Mouse (Mus musculus): ENCODE data around the gene Trim38. TPM values are rescaled to one million over a fixed set of nuclear protein-coding genes. Genes with fewer than 3 reads are reported as not detected.
"Not testable (repeated sequence)": the region's sequence is repeated elsewhere in the genome, so short reads cannot be mapped to it uniquely, and the experiment has no call there.

The Trim38 gene
- polyA plus RNA-seq, 1 experiment from 2014 or later, result not detected

GRCm38 (mm10) chr13:23759251-23759771 lies 10.4 kb upstream of the Trim38 start:
- WGBS, result 60% methylated on average over 3 of the region's 3 CpGs
- H3K27me3 ChIP-seq, result no peaks in the 10 kb centered on the region
- no peak overlapping the region for H3K9ac ChIP-seq
- ATAC-seq (ENCODE audit: low FRiP score), result no peak
- peaks cover 31% of the 10 kb centered on the region for H3K4me1 ChIP-seq (replicated peaks)
- no peaks in the 10 kb centered on the region for H3K9me3 ChIP-seq
- no peak overlapping the region for H3K27ac ChIP-seq
- H3K36me3 ChIP-seq, result no peaks in the 10 kb centered on the region
- no peak overlapping the region for H3K4me2 ChIP-seq
- no peak overlapping the region for H3K4me3 ChIP-seq

DNA sequence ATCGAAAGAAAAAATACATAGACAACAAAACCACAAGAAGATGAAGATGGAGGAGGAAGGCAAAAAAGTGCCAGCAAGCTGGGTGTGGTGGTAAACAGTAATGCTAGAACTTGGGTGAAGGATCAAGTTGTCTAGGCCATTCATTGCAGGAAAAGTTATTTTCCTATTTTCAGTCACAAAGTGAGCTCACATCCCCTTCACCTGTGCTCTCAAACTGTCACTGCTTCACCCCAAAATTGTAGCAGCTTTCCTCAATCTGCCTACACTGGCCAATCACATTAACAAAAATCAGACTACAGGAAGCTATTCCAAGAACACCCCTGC lies 9.8 kb upstream of the Trim38 start:
- 67% methylated on average over 1 of the region's 1 CpGs for WGBS
- H3K9ac ChIP-seq, result no peak overlapping the region
- H3K4me2 ChIP-seq, result peak overlapping the region; percentile 94
- H3K9me3 ChIP-seq, result no peaks in the 10 kb centered on the region
- H3K27ac ChIP-seq, result no peak overlapping the region; the same call in 1 of the 2 replicates
- H3K4me3 ChIP-seq, result peak overlapping the region; percentile 53; the same call in 1 of the 2 replicates
- no peaks in the 10 kb centered on the region for H3K27me3 ChIP-seq
- H3K4me1 ChIP-seq (replicated peaks), result peaks cover 33% of the 10 kb centered on the region
- no peak for ATAC-seq (ENCODE audit: low FRiP score)
- no peaks in the 10 kb centered on the region for H3K36me3 ChIP-seq

DNA sequence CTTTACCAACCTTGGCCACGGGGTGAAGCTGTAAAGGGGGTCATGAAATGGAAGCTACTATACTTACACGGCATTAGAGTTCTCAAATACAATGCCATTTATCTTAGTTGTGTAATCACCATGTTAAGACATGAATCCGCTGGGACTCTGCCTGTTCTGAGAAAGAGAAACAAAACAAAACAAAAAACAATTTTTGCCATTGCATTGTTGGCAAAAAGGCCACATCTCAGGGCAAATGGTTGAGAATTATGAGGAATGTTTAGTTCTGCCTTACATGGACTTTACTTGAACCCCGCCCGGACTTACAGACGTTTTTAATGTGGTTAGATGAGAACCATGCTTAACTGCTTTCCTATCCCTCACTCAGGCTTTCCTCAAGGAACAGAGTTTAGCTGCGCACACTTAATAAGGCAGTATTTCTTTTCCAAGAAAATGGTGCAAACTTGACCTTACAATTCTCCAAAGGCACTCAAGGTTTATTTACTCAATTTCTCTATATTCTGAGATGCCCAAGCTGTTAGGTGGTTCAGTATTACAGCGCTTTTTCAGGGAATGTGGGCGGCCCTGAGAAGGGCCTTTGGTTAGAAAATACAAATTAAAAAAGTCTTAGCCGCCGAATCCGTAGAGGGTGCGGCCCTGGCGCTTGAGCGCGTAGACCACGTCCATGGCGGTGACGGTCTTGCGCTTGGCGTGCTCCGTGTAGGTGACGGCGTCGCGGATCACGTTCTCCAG lies 9.3 kb upstream of the Trim38 start:
- 2% methylated on average over 22 of the region's 27 CpGs for WGBS
- peak; percentile 33; the same call in 1 of the 2 replicates for ATAC-seq (ENCODE audit: low FRiP score)
- H3K27me3 ChIP-seq, result no peaks in the 10 kb centered on the region
- H3K9me3 ChIP-seq, result no peaks in the 10 kb centered on the region
- H3K4me2 ChIP-seq, result peak overlapping the region; percentile 94
- H3K27ac ChIP-seq, result peak overlapping the region; percentile 89
- H3K4me1 ChIP-seq (replicated peaks), result peaks cover 33% of the 10 kb centered on the region
- peak overlapping the region; percentile 53 for H3K4me3 ChIP-seq
- H3K36me3 ChIP-seq, result no peaks in the 10 kb centered on the region
- H3K9ac ChIP-seq, result peak overlapping the region; percentile 71

DNA sequence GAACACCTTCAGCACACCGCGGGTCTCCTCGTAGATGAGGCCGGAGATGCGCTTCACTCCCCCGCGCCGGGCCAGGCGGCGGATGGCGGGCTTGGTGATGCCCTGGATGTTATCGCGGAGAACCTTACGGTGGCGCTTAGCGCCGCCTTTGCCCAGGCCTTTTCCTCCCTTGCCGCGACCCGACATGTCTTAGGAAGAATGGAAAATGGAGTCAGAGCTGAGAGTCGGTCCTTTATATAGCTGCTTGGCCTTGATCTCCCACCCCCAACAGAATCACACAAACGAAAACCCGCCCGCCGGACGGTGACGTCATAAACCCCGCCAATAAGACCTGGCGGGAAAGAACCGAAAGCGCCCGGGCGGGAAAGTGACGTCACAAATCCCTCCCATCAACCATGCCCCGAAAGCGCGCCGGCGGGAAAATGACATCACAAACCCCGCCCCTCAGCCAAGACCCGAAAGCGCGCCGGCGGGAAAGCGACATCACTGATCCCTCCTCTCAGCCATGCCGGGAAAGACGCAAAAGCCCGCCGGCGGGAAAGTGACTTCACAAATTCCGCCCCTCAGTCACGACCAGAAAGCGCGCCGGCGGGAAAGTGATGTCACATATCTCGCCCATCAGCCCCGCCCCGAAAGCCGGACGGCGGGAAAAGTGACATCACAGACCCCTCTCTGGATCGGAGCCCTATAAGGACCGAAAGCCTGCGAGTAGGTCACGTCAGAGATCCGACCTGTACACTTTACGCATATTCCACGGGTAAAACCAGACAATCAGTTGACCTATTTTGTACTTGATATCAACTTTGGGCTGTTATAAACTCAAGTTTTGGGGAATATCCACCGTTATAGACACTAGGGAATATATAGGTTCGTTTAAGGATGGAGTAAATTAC lies 8.5 kb upstream of the Trim38 start, which contains the start of gene Hist1h4a:
TSS of gene Hist1h4a (minus strand) at position 259 of the 893 bp plus-strand sequence.
- WGBS, result 0% methylated on average over 69 of the region's 72 CpGs
- Histone ChIP-seq H3K27ac (peak within 1 kb of the TSS; percentile 89), H3K4me3 (peak within 1 kb of the TSS; percentile 53), H3K9me3 (no peaks in the 10 kb centered on the region), H3K4me2 (peak within 1 kb of the TSS; percentile 94), H3K27me3 (no peaks in the 10 kb centered on the region), H3K9ac (peak within 1 kb of the TSS; percentile 71), H3K36me3 (no peaks in the 10 kb centered on the region), H3K4me1 (replicated peaks) (peaks cover 33% of the 10 kb centered on the region)
- peak; percentile 84 for ATAC-seq (ENCODE audit: low FRiP score)

DNA sequence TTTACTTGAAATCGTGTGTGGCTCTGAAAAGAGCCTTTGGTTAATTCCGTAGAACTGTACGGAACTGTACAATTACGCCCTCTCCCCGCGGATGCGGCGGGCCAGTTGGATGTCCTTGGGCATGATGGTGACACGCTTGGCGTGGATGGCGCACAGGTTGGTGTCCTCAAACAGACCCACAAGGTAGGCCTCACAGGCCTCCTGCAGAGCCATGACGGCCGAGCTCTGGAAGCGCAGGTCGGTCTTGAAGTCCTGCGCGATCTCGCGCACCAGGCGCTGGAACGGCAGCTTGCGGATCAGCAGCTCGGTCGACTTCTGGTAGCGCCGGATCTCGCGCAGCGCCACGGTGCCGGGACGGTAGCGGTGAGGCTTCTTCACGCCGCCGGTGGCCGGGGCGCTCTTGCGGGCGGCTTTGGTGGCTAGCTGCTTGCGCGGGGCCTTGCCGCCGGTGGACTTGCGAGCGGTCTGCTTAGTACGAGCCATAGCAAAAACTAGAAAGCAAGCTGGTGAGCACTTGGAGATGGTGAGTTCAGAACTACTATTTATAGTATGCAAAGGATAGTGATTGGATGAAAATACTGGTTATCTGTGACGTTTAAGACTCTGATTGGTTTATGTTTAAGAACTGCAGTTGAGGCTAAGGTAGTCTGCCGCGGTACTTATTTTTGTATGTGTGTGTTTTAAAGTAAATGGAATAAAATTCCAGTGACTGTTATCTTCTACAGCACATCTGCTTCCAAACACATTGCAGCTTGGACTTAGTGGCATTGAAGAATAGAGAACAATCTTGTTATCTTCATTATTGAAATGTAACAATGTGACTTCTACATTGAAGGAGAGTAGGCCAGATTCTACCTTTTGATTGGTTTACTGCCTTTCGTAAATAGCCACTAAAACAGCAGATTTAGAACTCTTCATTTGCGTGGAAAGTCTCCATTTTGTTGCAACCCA lies 7.6 kb upstream of the Trim38 start, which contains the start of gene Hist1h3a:
TSS of gene Hist1h3a (minus strand) at position 516 of the 951 bp plus-strand sequence.
- not testable (repeated sequence) for H3K36me3 ChIP-seq, H3K9me3 ChIP-seq, H3K27me3 ChIP-seq
- Histone ChIP-seq H3K4me3 (peak within 1 kb of the TSS; percentile 53), H3K4me2 (peak within 1 kb of the TSS; percentile 94), H3K4me1 (replicated peaks) (peaks cover 33% of the 10 kb centered on the region), H3K9ac (peak within 1 kb of the TSS; percentile 62), H3K27ac (peak within 1 kb of the TSS; percentile 89)
- under 1% methylated on average over 27 of the region's 52 CpGs for WGBS
- ATAC-seq (ENCODE audit: low FRiP score), result peak; percentile 76

GRCm38 (mm10) chr13:23763242-23763585 lies 6.5 kb upstream of the Trim38 start:
- H3K27me3 ChIP-seq, result no peaks in the 10 kb centered on the region
- peak overlapping the region; percentile 94 for H3K4me2 ChIP-seq
- no peaks in the 10 kb centered on the region for H3K9me3 ChIP-seq
- peaks cover 28% of the 10 kb centered on the region for H3K4me1 ChIP-seq (replicated peaks)
- no peaks in the 10 kb centered on the region for H3K36me3 ChIP-seq
- no peak for ATAC-seq (ENCODE audit: low FRiP score)
- H3K27ac ChIP-seq, result peak overlapping the region; percentile 89
- no peak overlapping the region; the same call in 1 of the 2 replicates for H3K9ac ChIP-seq
- peak overlapping the region; percentile 53 for H3K4me3 ChIP-seq
- 0% methylated on average over 10 of the region's 10 CpGs for WGBS

GRCm38 (mm10) chr13:23763586-23764323 lies 6.0 kb upstream of the Trim38 start, which contains the start of gene Hist1h1a:
TSS of gene Hist1h1a (plus strand) at chr13:23763666.
- Histone ChIP-seq H3K36me3 (no peaks in the 10 kb centered on the region), H3K27me3 (no peaks in the 10 kb centered on the region), H3K9ac (peak within 1 kb of the TSS; percentile 79), H3K4me1 (replicated peaks) (peaks cover 28% of the 10 kb centered on the region), H3K4me2 (peak within 1 kb of the TSS; percentile 94), H3K9me3 (no peaks in the 10 kb centered on the region), H3K27ac (peak within 1 kb of the TSS; percentile 89), H3K4me3 (peak within 1 kb of the TSS; percentile 53)
- peak; percentile 69 for ATAC-seq (ENCODE audit: low FRiP score)
- WGBS, result 3% methylated on average over 34 of the region's 34 CpGs

- peak overlapping the region; percentile 89; the same call in 1 of the 2 replicates for H3K27ac ChIP-seq
- H3K9me3 ChIP-seq, result no peaks in the 10 kb centered on the region
- H3K4me3 ChIP-seq, result peak overlapping the region; percentile 53
- peaks cover 28% of the 10 kb centered on the region for H3K4me1 ChIP-seq (replicated peaks)
- no peak for ATAC-seq (ENCODE audit: low FRiP score)
- H3K27me3 ChIP-seq, result no peaks in the 10 kb centered on the region
- H3K4me2 ChIP-seq, result peak overlapping the region; percentile 94
- 36% methylated on average over 12 of the region's 12 CpGs for WGBS
- peak overlapping the region; percentile 79 for H3K9ac ChIP-seq
- no peaks in the 10 kb centered on the region for H3K36me3 ChIP-seq
Observed at GRCm38 (mm10) chr13:23764324-23765171, 5.2 kb upstream of the Trim38 start.

DNA sequence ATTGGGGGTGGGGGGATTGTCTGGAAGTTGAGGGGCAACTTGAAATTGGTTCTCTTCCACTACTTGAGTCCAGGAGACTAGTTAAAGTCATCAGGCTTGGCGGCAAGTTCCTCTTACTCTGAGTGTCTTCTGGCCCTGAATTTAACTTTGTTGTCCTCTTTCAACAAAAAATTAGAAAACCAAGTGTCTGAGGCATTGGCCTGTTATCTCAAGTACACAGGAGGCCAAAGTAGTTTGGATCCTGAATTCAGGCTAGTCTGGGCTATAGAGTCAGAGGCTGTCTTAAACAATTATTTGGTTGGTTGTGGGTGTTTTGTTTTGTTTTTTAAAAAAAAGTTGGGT lies 4.6 kb upstream of the Trim38 start:
- Histone ChIP-seq H3K9me3 (no peaks in the 10 kb centered on the region), H3K9ac (no peak overlapping the region), H3K36me3 (no peaks in the 10 kb centered on the region), H3K27me3 (no peaks in the 10 kb centered on the region), H3K4me1 (replicated peaks) (peaks cover 25% of the 10 kb centered on the region), H3K4me3 (no peak overlapping the region), H3K27ac (no peak overlapping the region), H3K4me2 (no peak overlapping the region)
- no peak for ATAC-seq (ENCODE audit: low FRiP score)
- WGBS, result 65% methylated on average over 1 of the region's 1 CpGs

GRCm38 (mm10) chr13:23766772-23767171 lies 2.9 kb upstream of the Trim38 start:
- H3K27ac ChIP-seq, result no peak overlapping the region
- H3K9ac ChIP-seq, result no peak overlapping the region
- ATAC-seq (ENCODE audit: low FRiP score), result no peak
- no peaks in the 10 kb centered on the region for H3K27me3 ChIP-seq
- no peak overlapping the region for H3K4me3 ChIP-seq
- peaks cover 15% of the 10 kb centered on the region for H3K4me1 ChIP-seq (replicated peaks)
- no peak overlapping the region for H3K4me2 ChIP-seq
- H3K36me3 ChIP-seq, result no peaks in the 10 kb centered on the region
- no peaks in the 10 kb centered on the region for H3K9me3 ChIP-seq

Data from hindbrain, embryonic 13.5 days (tissue).